Mouse (Mus musculus): ENCODE results near the gene Iqcg. TPM values are rescaled to one million over a fixed set of nuclear protein-coding genes. Genes with fewer than 3 reads are reported as not detected.
A peak's percentile ranks its signal among the peaks of the same experiment; 100 is the strongest.

Iqcg gene
- total and polyA plus RNA-seq, 3 experiments: 13.6 to 40.4 TPM; not detected in 1

- TF ChIP-seq MXI1 (IDR thresholded peaks at IDR 0.05; ENCODE audit: low read depth, low read length): peak; percentile 87
- peak; percentile 95 for TF ChIP-seq MYC (IDR thresholded peaks at IDR 0.05; ENCODE audit: low read depth, low read length)
- TF ChIP-seq RCOR1 (IDR thresholded peaks at IDR 0.05; ENCODE audit: low read depth, low read length): peak; percentile 7; the same call in 1 of the 2 replicates
- no peak for TF ChIP-seq TAL1 (IDR thresholded peaks at IDR 0.05; ENCODE audit: low read length)
Observed at GRCm38 (mm10) chr16:33056095-33056785, at the start of gene Iqcg, which contains the start of gene Rpl35a (continued).

- no peaks in the 10 kb centered on the region for H3K27me3 ChIP-seq (ENCODE audit: control insufficient read depth in 1 of 2, insufficient read depth in 2 of 2, low read length in 2 of 2)
- no peaks in the 10 kb centered on the region for H3K36me3 ChIP-seq (ENCODE audit: control insufficient read depth in 1 of 2, insufficient read depth in 2 of 2, low read length in 2 of 2)
- no peak for DNase-seq (ENCODE audit: low read depth, low spot score)
- no peaks in the 10 kb centered on the region for H3K4me1 ChIP-seq (ENCODE audit: control insufficient read depth in 1 of 2, insufficient read depth in 2 of 2, low read length in 2 of 2)
- H3K27ac ChIP-seq (ENCODE audit: control insufficient read depth, low read depth, low read length): no peak overlapping the region
- no peak overlapping the region for H3K4me3 ChIP-seq (ENCODE audit: control insufficient read depth in 1 of 2, insufficient read depth in 1 of 2, low read depth in 2 of 2, low read length in 2 of 2)
- no peaks in the 10 kb centered on the region for H3K79me2 ChIP-seq (ENCODE audit: control insufficient read depth, insufficient read depth, low read length, poor library complexity)
- no peaks in the 10 kb centered on the region for H3K9me3 ChIP-seq (replicated peaks; ENCODE audit: insufficient read depth, low read length)
- TF ChIP-seq GATA1 (IDR thresholded peaks at IDR 0.05; ENCODE audit: low read depth, low read length) (no peak), CHD2 (IDR thresholded peaks at IDR 0.05; ENCODE audit: low read length) (no peak), POLR2AphosphoS5 (IDR thresholded peaks at IDR 0.05; ENCODE audit: borderline replicate concordance, low read depth, low read length) (no peak), GABPA (IDR thresholded peaks at IDR 0.05; ENCODE audit: low read depth, low read length) (no peak), KAT2A (conservative IDR thresholded peaks at IDR 0.05; ENCODE audit: low read depth, low read length) (no peak), MAFK (IDR thresholded peaks at IDR 0.05; ENCODE audit: borderline replicate concordance, low read depth, low read length) (no peak), HCFC1 (IDR thresholded peaks at IDR 0.05; ENCODE audit: low read depth, low read length) (no peak), MYB (IDR thresholded peaks at IDR 0.05; ENCODE audit: low read depth, low read length) (no peak), TBP (IDR thresholded peaks at IDR 0.05; ENCODE audit: low read depth, low read length) (no peak), SMC3 (IDR thresholded peaks at IDR 0.05; ENCODE audit: low read depth, low read length) (no peak), ZNF384 (IDR thresholded peaks at IDR 0.05; ENCODE audit: low read depth, low read length) (no peak), RCOR1 (IDR thresholded peaks at IDR 0.05; ENCODE audit: low read depth, low read length) (no peak), MYC (IDR thresholded peaks at IDR 0.05; ENCODE audit: low read depth, low read length) (no peak), MXI1 (IDR thresholded peaks at IDR 0.05; ENCODE audit: low read depth, low read length) (no peak), E2F4 (IDR thresholded peaks at IDR 0.05; ENCODE audit: borderline replicate concordance, low read depth, low read length) (no peak), USF2 (IDR thresholded peaks at IDR 0.05; ENCODE audit: borderline replicate concordance in 1 of 2, insufficient read depth in 1 of 2, low read depth in 1 of 2, low read length in 2 of 2) (no peak), SIN3A (IDR thresholded peaks at IDR 0.05; ENCODE audit: low read length) (no peak), NRF1 (IDR thresholded peaks at IDR 0.05; ENCODE audit: insufficient read depth, low read depth, low read length, poor library complexity, severe bottlenecking) (no peak)
- no peak overlapping the region for H3K9ac ChIP-seq (ENCODE audit: control insufficient read depth, low read depth, low read length, poor library complexity, severe bottlenecking)
Observed at GRCm38 (mm10) chr16:33085666-33086065, 29.6 kb upstream of the Iqcg start.

All from MEL (cell line).